Mouse (Mus musculus) lung, adult 2 months (tissue): ENCODE results near the gene Spns2. TPM values are rescaled to one million over a fixed set of nuclear protein-coding genes. Genes with fewer than 3 reads are reported as not detected.

Source experiments
- DNase-seq: peaks from one replicate; pipeline ENCODE4 v3.0.0; 2022
- H3K4me1 ChIP-seq: fragments of 200-500 bp; 2 replicates; pipeline ENCODE4 v1.6.1; 2011; ENCODE audit warnings: low read length; ENCODE audit not compliant: control insufficient read depth, insufficient read depth
- H3K4me3 ChIP-seq: fragments of 200-500 bp; replicated peaks from 2 replicates; pipeline ENCODE3; 2011; ENCODE audit warnings: low read depth, mild to moderate bottlenecking, control low read depth, low read length; ENCODE audit errors: extremely low read depth
- CTCF ChIP-seq: fragments of 200-500 bp; IDR thresholded peaks from 2 replicates; pipeline ENCODE4 v1.5.1; 2011; ENCODE audit warnings: mild to moderate bottlenecking, low read length, control low read depth; ENCODE audit not compliant: insufficient read depth
- POLR2A ChIP-seq: fragments of 200-500 bp; IDR thresholded peaks from 2 replicates; pipeline ENCODE4 v1.6.1; 2011; ENCODE audit warnings: low read depth, mild to moderate bottlenecking, control low read depth, low read length, borderline replicate concordance; ENCODE audit errors: extremely low read depth
- WGBS: fragments of 180-500 bp; shearing (Covaris S2); methylation state at CpG from one replicate; pipeline ENCODE4 v1.1.7; 2018; 5-methylcytosine and 5-hydroxymethylcytosine counted together
- polyA plus RNA-seq: library from polyadenylated mRNA; depleted of rRNA; stranded (reverse); fragments of >200 nt; gene quantifications from 2 replicates; pipeline ENCODE4 v1.2.3, GENCODE M21; 2012

Spns2 gene
- polyA plus RNA-seq, 1 experiment = 126 TPM

GRCm38 (mm10) chr11:72477182-72477581, 12.5 kb downstream of the Spns2 start:
- Histone ChIP-seq H3K4me1 (peaks cover 32% of the 10 kb centered on the region), H3K4me3 (no peak overlapping the region)
- 33% methylated on average over 5 of the region's 5 CpGs for WGBS
- TF ChIP-seq POLR2A (no peak), CTCF (no peak)
- no peak for DNase-seq

- Histone ChIP-seq H3K4me1 (peaks cover 27% of the 10 kb centered on the region), H3K4me3 (no peak overlapping the region)
- TF ChIP-seq POLR2A (no peak), CTCF (no peak)
- no peak for DNase-seq
- WGBS = 79% methylated on average over 7 of the region's 7 CpGs
Observed at GRCm38 (mm10) chr11:72476074-72476625, 13.6 kb downstream of the Spns2 start.

- 50% methylated on average over 7 of the region's 7 CpGs for WGBS
- DNase-seq = no peak
- TF ChIP-seq CTCF (no peak), POLR2A (no peak)
Observed at GRCm38 (mm10) chr11:72475408-72475807, 14.3 kb downstream of the Spns2 start.

GRCm38 (mm10) chr11:72474926-72475325, 14.8 kb downstream of the Spns2 start:
- TF ChIP-seq POLR2A (no peak), CTCF (no peak)
- WGBS = 67% methylated on average over 3 of the region's 3 CpGs
- no peak for DNase-seq

More at GRCm38 (mm10) chr11:72475408-72475807, 14.3 kb downstream of the Spns2 start:
- H3K4me1 ChIP-seq = peaks cover 28% of the 10 kb centered on the region
- no peak overlapping the region for H3K4me3 ChIP-seq

GRCm38 (mm10) chr11:72473540-72473939, 16.2 kb downstream of the Spns2 start:
- DNase-seq = no peak
- 73% methylated on average over 4 of the region's 4 CpGs for WGBS
- Histone ChIP-seq H3K4me1 (peaks cover 42% of the 10 kb centered on the region), H3K4me3 (no peak overlapping the region)
- no peak for TF ChIP-seq CTCF
- TF ChIP-seq POLR2A = no peak

More at GRCm38 (mm10) chr11:72474926-72475325, 14.8 kb downstream of the Spns2 start:
- Histone ChIP-seq H3K4me3 (no peak overlapping the region), H3K4me1 (peaks cover 33% of the 10 kb centered on the region)

- no peak for TF ChIP-seq CTCF
- no peak for TF ChIP-seq POLR2A
- 61% methylated on average over 6 of the region's 6 CpGs for WGBS
Observed at GRCm38 (mm10) chr11:72471381-72471780, 18.3 kb downstream of the Spns2 start.

GRCm38 (mm10) chr11:72470004-72470403, 19.7 kb downstream of the Spns2 start:
- 33% methylated on average over 4 of the region's 4 CpGs for WGBS
- no peak for DNase-seq
- H3K4me3 ChIP-seq = no peak overlapping the region
- TF ChIP-seq POLR2A (no peak), CTCF (no peak)
- peaks cover 51% of the 10 kb centered on the region for H3K4me1 ChIP-seq

More at GRCm38 (mm10) chr11:72471381-72471780, 18.3 kb downstream of the Spns2 start:
- Histone ChIP-seq H3K4me1 (peaks cover 48% of the 10 kb centered on the region), H3K4me3 (no peak overlapping the region)
- DNase-seq = no peak

GRCm38 (mm10) chr11:72469217-72469616, 20.5 kb downstream of the Spns2 start:
- DNase-seq = peak; percentile 79
- 18% methylated on average over 5 of the region's 5 CpGs for WGBS
- TF ChIP-seq CTCF (no peak), POLR2A (0 out of 2 replicates have a peak, but pooled peaks have one; percentile 9)
- no peak overlapping the region for H3K4me3 ChIP-seq
- peaks cover 58% of the 10 kb centered on the region for H3K4me1 ChIP-seq

GRCm38 (mm10) chr11:72468525-72468924, 21.2 kb downstream of the Spns2 start:
- peaks cover 58% of the 10 kb centered on the region for H3K4me1 ChIP-seq
- WGBS = 53% methylated on average over 5 of the region's 5 CpGs
- no peak overlapping the region for H3K4me3 ChIP-seq
- TF ChIP-seq POLR2A (no peak), CTCF (no peak)
- no peak for DNase-seq
